Mouse (Mus musculus): ENCODE measurements around the gene Mycl. TPM values are rescaled to one million over a fixed set of nuclear protein-coding genes. Genes with fewer than 3 reads are reported as not detected.

Mycl gene
- polyA plus RNA-seq, 1 experiment from 2014 or later: 66.8 TPM

Other genes starting within 250 kb of the Mycl start
- gene Ppt1, start 159.4 kb upstream of the Mycl start, polyA plus RNA-seq (2014; fragmentation: Nextera tagmentation; extraction: Ambion mirVana): 76.4 and 81.0 TPM in 2 replicates
- gene Cap1, start 109.6 kb upstream of the Mycl start, polyA plus RNA-seq (2014; fragmentation: Nextera tagmentation; extraction: Ambion mirVana): 69.4 and 73.9 TPM in 2 replicates
- gene Mfsd2a, start 34.5 kb upstream of the Mycl start, polyA plus RNA-seq (2014; fragmentation: Nextera tagmentation; extraction: Ambion mirVana): 22.5 TPM in 2 replicates
- gene Trit1, start 20.9 kb downstream of the Mycl start, polyA plus RNA-seq (2014; fragmentation: Nextera tagmentation; extraction: Ambion mirVana): 21.6 and 24.4 TPM in 2 replicates
- gene Bmp8b, start 109.5 kb downstream of the Mycl start, polyA plus RNA-seq (2014; fragmentation: Nextera tagmentation; extraction: Ambion mirVana): 0.20 and 0.24 TPM in 2 replicates
- not detected in 2 replicates for gene Oxct2b, start 120.6 kb downstream of the Mycl start, polyA plus RNA-seq (2014; fragmentation: Nextera tagmentation; extraction: Ambion mirVana)
- 116 and 123 TPM in 2 replicates for gene Ppie, start 144.3 kb downstream of the Mycl start, polyA plus RNA-seq (2014; fragmentation: Nextera tagmentation; extraction: Ambion mirVana)
- gene Hpcal4, start 187.6 kb downstream of the Mycl start, polyA plus RNA-seq (2014; fragmentation: Nextera tagmentation; extraction: Ambion mirVana): 0.41 and 0.60 TPM in 2 replicates
- not detected in 2 replicates for gene Nt5c1a, start 205.9 kb downstream of the Mycl start, polyA plus RNA-seq (2014; fragmentation: Nextera tagmentation; extraction: Ambion mirVana)
- 7.1 and 7.9 TPM in 2 replicates for gene Heyl, start 237.9 kb downstream of the Mycl start, polyA plus RNA-seq (2014; fragmentation: Nextera tagmentation; extraction: Ambion mirVana)